Mouse (Mus musculus): ENCODE measurements around the gene Gm3045. TPM values are rescaled to one million over a fixed set of nuclear protein-coding genes. Genes with fewer than 3 reads are reported as not detected.

The Gm3045 gene
- not detected in 2 replicates for polyA plus RNA-seq (2012; rRNA removed)

GRCm38 (mm10) chr13:56426365-56426764, at the start of gene Gm3045:
Gene Gm3045, plus strand, starts transcription at chr13:56426594.

GRCm38 (mm10) chr13:56438211-56439075, 12.0 kb downstream of the Gm3045 start, which contains the start of gene Slc25a48:
Gene Slc25a48, plus strand, starts transcription at chr13:56438355.

GRCm38 (mm10) chr13:56482146-56482545, 55.8 kb downstream of the Gm3045 start, which contains the start of gene Il9:
Gene Il9, minus strand, starts transcription at chr13:56482246.

Other genes starting within 250 kb of the Gm3045 start
- 2.7 and 4.0 TPM in 2 replicates for gene Tifab, start 247.7 kb upstream of the Gm3045 start, polyA plus RNA-seq (2012; rRNA removed)
- not detected in 2 replicates for gene Neurog1, start 174.4 kb upstream of the Gm3045 start, polyA plus RNA-seq (2012; rRNA removed)
- 0.03 and 0.16 TPM in 2 replicates for gene Cxcl14, start 130.0 kb upstream of the Gm3045 start, polyA plus RNA-seq (2012; rRNA removed)
- 0.70 and 0.75 TPM in 2 replicates for gene Slc25a48, start 11.8 kb downstream of the Gm3045 start, polyA plus RNA-seq (2012; rRNA removed)
- not detected in 2 replicates for gene Il9, start 55.7 kb downstream of the Gm3045 start, polyA plus RNA-seq (2012; rRNA removed)
- gene Fbxl21, start 95.9 kb downstream of the Gm3045 start, polyA plus RNA-seq (2012; rRNA removed) = 0.27 and 0.35 TPM in 2 replicates
- gene Lect2, start 121.9 kb downstream of the Gm3045 start, polyA plus RNA-seq (2012; rRNA removed) = 31.6 and 35.5 TPM in 2 replicates
- 6.0 and 6.2 TPM in 2 replicates for gene Tgfbi, start 182.9 kb downstream of the Gm3045 start, polyA plus RNA-seq (2012; rRNA removed)